Mouse (Mus musculus) intestine, embryonic 14.5 days (tissue): ENCODE measurements at regions not wholly inside any gene's neighbourhood (a gene's known extent, or its start where the extent isn't known, plus 50 kb on each side); places are given as distances from the start of the nearest gene placed in this dataset.

ENCODE experiments used
- ATAC-seq: fragments of 200-750 bp; cut with Nextera tagmentation; replicated peaks from 2 replicates; pipeline ENCODE4 v1.8.0; 2017; ENCODE audit warnings: low read depth, moderate number of reproducible peaks, moderate TSS enrichment, moderate library complexity; ENCODE audit not compliant: low FRiP score, low TSS enrichment
- DNase-seq: peaks from one replicate; pipeline ENCODE4 v3.0.0-alpha.2; 2018; ENCODE audit warnings: low spot score
- H3K27ac ChIP-seq: fragments of 300-500 bp; sonication (generic); 2 replicates; pipeline ENCODE4 v1.5.1; 2014; ENCODE audit warnings: low read depth, mild to moderate bottlenecking, control low read depth
- H3K27me3 ChIP-seq: fragments of 300-500 bp; sonication (generic); replicated peaks from 2 replicates; pipeline ENCODE4 v1.6.1; 2014; ENCODE audit warnings: low read length, control low read depth; ENCODE audit not compliant: control insufficient read depth, insufficient read depth
- H3K36me3 ChIP-seq: fragments of 300-500 bp; sonication (generic); 2 replicates; pipeline ENCODE4 v1.6.1; 2014; ENCODE audit warnings: low read length, control low read depth; ENCODE audit not compliant: control insufficient read depth, insufficient read depth
- H3K4me1 ChIP-seq: fragments of 300-500 bp; sonication (generic); replicated peaks from 2 replicates; pipeline ENCODE4 v1.6.1; 2014; ENCODE audit warnings: low read length, control low read depth, mixed read lengths; ENCODE audit not compliant: control insufficient read depth, insufficient read depth
- H3K4me2 ChIP-seq: fragments of 300-500 bp; sonication (generic); 2 replicates; pipeline ENCODE4 v1.6.1; 2014; ENCODE audit warnings: low read length
- H3K4me3 ChIP-seq: fragments of 300-500 bp; sonication (generic); 2 replicates; pipeline ENCODE4 v1.5.1; 2014; ENCODE audit warnings: low read depth, low read length, control low read depth, mixed read lengths
- H3K9ac ChIP-seq: fragments of 300-500 bp; sonication (generic); 2 replicates; pipeline ENCODE4 v1.6.1; 2014; ENCODE audit warnings: mild to moderate bottlenecking, low read length
- H3K9me3 ChIP-seq: fragments of 300-500 bp; sonication (generic); 2 replicates; pipeline ENCODE4 v1.6.1; 2016; ENCODE audit warnings: low read length, control low read depth; ENCODE audit not compliant: control insufficient read depth
- WGBS: fragments of 180-500 bp; shearing (Covaris S2); extraction: QIAGEN DNeasy Blood & Tissue Kit; methylation state at CpG from one replicate; pipeline ENCODE4 v1.1.7; 2014; 5-methylcytosine and 5-hydroxymethylcytosine counted together

DNA sequence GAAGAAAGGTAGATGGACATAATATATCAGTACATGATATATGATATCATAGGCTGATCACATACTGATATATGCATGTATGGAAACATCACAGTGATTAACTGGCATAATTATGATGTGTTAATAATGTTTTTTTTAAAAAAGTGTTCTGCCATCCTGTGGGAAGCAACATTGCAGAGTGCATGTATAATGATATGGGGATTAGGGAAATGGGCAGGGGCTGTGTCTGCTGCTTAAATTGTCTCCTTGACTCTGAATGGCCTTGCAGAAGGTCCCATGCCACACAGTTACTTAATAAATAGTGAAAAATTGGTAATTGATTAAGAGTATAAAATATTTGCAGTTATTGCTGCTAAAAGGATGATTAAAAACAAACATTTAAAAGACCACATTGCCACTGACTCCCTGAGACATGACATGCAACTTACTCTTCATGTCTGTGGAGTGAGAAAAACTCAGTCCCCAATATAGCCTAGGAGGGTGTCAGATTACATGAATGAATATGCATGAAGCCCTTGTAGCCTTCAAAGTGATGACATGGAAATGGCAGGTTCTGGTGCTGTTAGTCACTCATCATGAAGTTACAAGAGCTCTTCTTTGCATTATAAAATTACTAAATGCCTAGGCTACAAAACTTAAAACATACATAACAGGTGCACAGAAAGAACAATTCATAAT, 440.1 kb upstream of the Ube2e3 start:
- DNase-seq (no peak), ATAC-seq (no peak)
- H3K4me2 ChIP-seq = no peak overlapping the region
- H3K9me3 ChIP-seq = no peaks in the 10 kb centered on the region
- H3K4me3 ChIP-seq = no peak overlapping the region
- no peaks in the 10 kb centered on the region for H3K36me3 ChIP-seq
- no peaks in the 10 kb centered on the region for H3K27me3 ChIP-seq
- no peak overlapping the region for H3K9ac ChIP-seq
- H3K4me1 ChIP-seq = no peaks in the 10 kb centered on the region
- H3K27ac ChIP-seq = no peak overlapping the region

DNA sequence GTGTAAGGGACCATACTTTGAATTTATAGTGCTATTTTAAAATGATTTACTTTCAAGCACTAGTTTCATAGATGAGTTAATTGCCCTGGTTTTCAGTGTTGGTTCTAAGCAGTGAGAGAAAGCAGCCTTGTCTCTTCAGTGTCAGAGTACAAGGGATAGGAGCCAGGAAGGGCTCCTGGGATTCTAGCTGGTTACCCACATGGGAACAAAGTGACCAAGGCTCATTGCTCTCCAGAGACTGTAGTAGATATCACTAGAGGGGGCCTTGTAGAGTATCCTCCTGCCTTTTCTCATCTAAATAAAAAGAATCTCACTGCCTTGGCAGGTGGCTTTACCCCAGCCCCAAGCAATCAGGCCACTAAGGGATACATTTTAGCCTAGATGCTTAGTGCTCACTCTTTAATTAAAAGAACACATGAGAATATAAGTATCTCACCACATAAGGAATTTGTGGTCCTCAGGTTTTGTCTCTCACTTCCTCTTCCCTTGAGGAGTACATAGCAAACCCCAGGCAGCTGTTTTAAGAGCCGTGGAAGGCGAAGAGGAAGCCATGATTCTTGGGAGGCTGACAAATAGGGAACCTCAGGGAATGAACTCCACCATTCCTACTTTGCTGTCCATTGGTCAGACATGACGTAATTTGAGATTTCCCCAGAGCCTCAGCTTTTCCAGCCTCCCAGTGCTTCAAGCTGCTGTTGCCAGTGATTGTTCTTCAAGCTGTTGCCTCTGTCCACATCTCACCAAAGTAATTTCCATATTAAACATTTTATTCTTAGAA, 449.2 kb upstream of the Ube2e3 start:
- WGBS = 50% methylated on average over 3 of the region's 3 CpGs
- Histone ChIP-seq H3K4me3 (no peak overlapping the region), H3K27me3 (no peaks in the 10 kb centered on the region), H3K36me3 (no peaks in the 10 kb centered on the region), H3K4me1 (no peaks in the 10 kb centered on the region), H3K27ac (no peak overlapping the region), H3K9me3 (no peaks in the 10 kb centered on the region), H3K4me2 (no peak overlapping the region), H3K9ac (no peak overlapping the region)
- DNase-seq (no peak), ATAC-seq (no peak)

- no peaks in the 10 kb centered on the region for H3K27me3 ChIP-seq
- no peaks in the 10 kb centered on the region for H3K9me3 ChIP-seq
- no peak for DNase-seq
- H3K4me1 ChIP-seq = no peaks in the 10 kb centered on the region
- H3K36me3 ChIP-seq = no peaks in the 10 kb centered on the region
- H3K4me2 ChIP-seq = no peak overlapping the region
- no peak overlapping the region for H3K27ac ChIP-seq
- WGBS = 51% methylated on average over 2 of the region's 2 CpGs
- H3K4me3 ChIP-seq = no peak overlapping the region
- H3K9ac ChIP-seq = no peak overlapping the region
- ATAC-seq = no peak
Measured at GRCm38 (mm10) chr2:78416574-78417109, 451.3 kb upstream of the Ube2e3 start.

- H3K4me1 ChIP-seq = no peaks in the 10 kb centered on the region
- WGBS = 80% methylated on average over 4 of the region's 4 CpGs
- H3K27me3 ChIP-seq = no peaks in the 10 kb centered on the region
- H3K4me3 ChIP-seq = no peak overlapping the region
- H3K9ac ChIP-seq = no peak overlapping the region
- no peaks in the 10 kb centered on the region for H3K9me3 ChIP-seq
- H3K27ac ChIP-seq = no peak overlapping the region
- H3K4me2 ChIP-seq = no peak overlapping the region
- no peaks in the 10 kb centered on the region for H3K36me3 ChIP-seq
- DNase-seq = no peak
- ATAC-seq = no peak
Measured at GRCm38 (mm10) chr2:78412985-78413384, 454.9 kb upstream of the Ube2e3 start.

GRCm38 (mm10) chr2:78403890-78404289, 457.7 kb upstream of the Cwc22 start:
- Histone ChIP-seq H3K9me3 (no peaks in the 10 kb centered on the region), H3K27me3 (no peaks in the 10 kb centered on the region), H3K4me3 (no peak overlapping the region), H3K36me3 (no peaks in the 10 kb centered on the region), H3K4me1 (no peaks in the 10 kb centered on the region), H3K9ac (no peak overlapping the region), H3K4me2 (no peak overlapping the region), H3K27ac (no peak overlapping the region)
- WGBS = 77% methylated on average over 3 of the region's 3 CpGs
- DNase-seq (no peak), ATAC-seq (no peak)

- DNase-seq (no peak), ATAC-seq (no peak)
- Histone ChIP-seq H3K27ac (no peak overlapping the region), H3K4me1 (no peaks in the 10 kb centered on the region), H3K9ac (no peak overlapping the region), H3K36me3 (no peaks in the 10 kb centered on the region), H3K27me3 (no peaks in the 10 kb centered on the region), H3K9me3 (no peaks in the 10 kb centered on the region), H3K4me2 (no peak overlapping the region), H3K4me3 (no peak overlapping the region)
Measured at GRCm38 (mm10) chr2:78399236-78399635, 453.1 kb upstream of the Cwc22 start.

- H3K4me2 ChIP-seq = no peak overlapping the region
- 73% methylated on average over 3 of the region's 3 CpGs for whole genome bisulfite sequencing
Measured at GRCm38 (mm10) chr2:78396924-78397323, 450.7 kb upstream of the Cwc22 start.

DNA sequence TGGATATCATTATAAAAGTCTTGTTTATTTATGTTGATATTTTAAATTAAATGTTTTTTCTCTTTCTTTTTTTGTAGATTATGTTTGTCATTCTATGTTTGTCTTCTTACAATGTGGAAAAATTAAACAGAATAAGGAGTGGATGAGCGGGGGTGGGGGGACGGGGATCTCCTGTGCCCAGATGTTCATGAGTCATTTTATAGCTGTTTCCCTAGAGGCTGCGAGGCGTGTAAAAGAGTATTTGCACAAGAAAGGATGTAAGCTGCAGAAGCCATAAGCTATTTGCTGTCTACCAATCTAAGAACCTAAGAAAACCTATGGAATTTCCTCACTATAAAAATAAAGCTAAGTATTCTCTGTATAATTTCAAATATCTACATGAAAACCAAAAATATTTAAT, 446.9 kb upstream of the Cwc22 start:
- WGBS = 45% methylated on average over 4 of the region's 4 CpGs
- no peak overlapping the region for H3K9ac ChIP-seq
- no peak overlapping the region for H3K4me3 ChIP-seq
- no peaks in the 10 kb centered on the region for H3K36me3 ChIP-seq
- H3K27ac ChIP-seq = no peak overlapping the region
- H3K9me3 ChIP-seq = no peaks in the 10 kb centered on the region
- ATAC-seq (no peak), DNase-seq (no peak)
- H3K27me3 ChIP-seq = no peaks in the 10 kb centered on the region
- H3K4me2 ChIP-seq = no peak overlapping the region
- no peaks in the 10 kb centered on the region for H3K4me1 ChIP-seq

More at GRCm38 (mm10) chr2:78396924-78397323, 450.7 kb upstream of the Cwc22 start:
- H3K9ac ChIP-seq = no peak overlapping the region
- H3K9me3 ChIP-seq = no peaks in the 10 kb centered on the region
- no peak overlapping the region for H3K27ac ChIP-seq
- H3K27me3 ChIP-seq = no peaks in the 10 kb centered on the region
- H3K36me3 ChIP-seq = no peaks in the 10 kb centered on the region
- no peaks in the 10 kb centered on the region for H3K4me1 ChIP-seq
- no peak for ATAC-seq
- H3K4me3 ChIP-seq = no peak overlapping the region
- no peak for DNase-seq

DNA sequence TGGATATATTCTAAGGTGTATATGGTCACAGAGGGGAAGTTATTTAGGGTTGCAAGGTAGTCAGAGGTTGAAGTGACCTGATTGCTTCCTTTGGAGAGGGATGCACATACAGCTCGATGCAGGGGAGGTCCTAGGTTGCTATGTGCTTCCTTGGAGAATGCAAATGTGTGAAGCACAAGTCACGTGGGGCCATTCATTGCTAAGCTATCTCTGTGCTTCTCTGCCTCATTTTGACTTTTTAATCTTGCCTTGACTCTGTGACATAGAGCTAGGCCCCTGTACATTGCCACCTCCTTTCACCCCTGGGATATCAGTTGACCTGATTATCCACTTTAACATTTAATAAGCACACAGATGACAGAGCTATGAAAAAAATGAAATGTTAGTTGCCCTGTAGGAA, 446.2 kb upstream of the Cwc22 start:
- WGBS = 71% methylated on average over 2 of the region's 2 CpGs
- Histone ChIP-seq H3K27ac (no peak overlapping the region), H3K4me3 (no peak overlapping the region), H3K4me2 (no peak overlapping the region), H3K36me3 (no peaks in the 10 kb centered on the region), H3K27me3 (no peaks in the 10 kb centered on the region), H3K4me1 (no peaks in the 10 kb centered on the region), H3K9me3 (no peaks in the 10 kb centered on the region), H3K9ac (no peak overlapping the region)
- ATAC-seq = no peak
- no peak for DNase-seq
